Mouse (Mus musculus): ENCODE data around the gene Drap1.
A peak's percentile ranks its signal among the peaks of the same experiment; 100 is the strongest.
"Not testable (repeated sequence)": the region's sequence is repeated elsewhere in the genome, so short reads cannot be mapped to it uniquely, and the experiment has no call there.

The Drap1 gene

GRCm38 (mm10) chr19:5419630-5420029, 5.1 kb downstream of the Drap1 start:
- no peak for DNase-seq

GRCm38 (mm10) chr19:5418750-5419466, 5.9 kb downstream of the Drap1 start:
- no peak for DNase-seq

DNA sequence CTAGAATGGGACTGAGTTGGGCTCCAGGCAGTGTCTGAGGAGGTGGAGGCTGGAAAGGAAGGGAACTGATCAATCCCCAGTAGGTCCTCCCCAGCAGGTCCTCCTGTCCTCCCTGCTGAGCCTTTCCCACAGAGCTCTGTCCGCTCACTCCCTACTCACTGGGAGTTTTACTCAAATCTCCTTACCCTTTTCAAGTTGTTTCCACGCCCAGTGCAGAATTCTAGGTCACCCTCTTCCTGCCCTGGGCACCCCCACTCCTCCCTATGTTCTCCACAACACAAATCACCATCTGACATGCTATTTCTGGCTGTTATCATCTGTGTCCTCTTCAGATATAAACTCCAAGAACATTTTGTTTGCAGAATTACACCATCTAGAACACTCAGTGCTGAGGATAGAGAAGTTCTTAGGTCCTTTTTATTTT, 10.2 kb downstream of the Drap1 start:
- peak; percentile 43 to 73 for DNase-seq

- no peak for DNase-seq
These were observed 10.9 kb downstream of the Drap1 start for GRCm38 (mm10) chr19:5413840-5414239.

DNA sequence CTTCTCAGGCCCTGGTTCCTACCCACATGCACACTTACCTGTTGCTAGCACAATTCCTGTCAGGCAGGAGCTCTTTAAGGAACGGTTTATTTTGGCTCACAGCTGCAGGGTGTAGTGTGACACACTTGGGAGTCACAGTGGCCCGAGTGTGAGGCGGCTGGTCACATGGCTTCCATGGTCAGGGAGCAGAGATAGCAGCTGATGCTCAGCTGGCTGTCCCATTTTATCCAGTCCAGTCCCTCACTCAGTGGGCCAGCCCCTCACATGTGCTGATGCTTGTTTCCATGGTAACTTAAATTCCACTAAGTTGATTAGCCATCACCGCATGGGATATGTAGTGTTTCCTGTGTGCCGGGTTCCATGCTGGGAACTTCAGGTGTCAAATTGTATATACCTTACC, 12.8 kb downstream of the Drap1 start:
- DNase-seq = peak in 1 of 2 experiments; percentile 57

DNA sequence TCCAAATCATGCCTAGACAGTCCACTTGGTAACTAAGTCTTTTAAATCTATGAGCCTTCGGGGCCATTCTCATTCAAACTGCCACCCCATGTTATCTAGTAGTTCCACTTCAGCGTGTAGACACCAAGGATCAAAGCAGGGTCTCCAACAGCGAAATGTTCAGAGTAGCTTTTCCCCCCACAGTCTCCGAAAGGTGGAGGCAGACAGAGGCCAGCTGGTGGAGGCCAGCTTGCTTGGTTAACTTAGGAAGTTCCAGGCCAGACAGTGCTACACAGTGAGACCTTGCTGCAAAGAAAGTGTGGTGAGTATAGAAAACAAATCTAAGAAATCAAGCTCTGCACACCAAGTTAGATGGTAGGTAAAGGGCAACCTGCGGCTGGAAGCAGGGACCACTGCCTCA, 14.1 kb downstream of the Drap1 start:
- DNase-seq = no peak

- no peak for DNase-seq
These were observed 15.7 kb downstream of the Drap1 start for GRCm38 (mm10) chr19:5409068-5409467.

- DNase-seq = peak; percentile 44 to 60
These were observed 16.4 kb downstream of the Drap1 start for GRCm38 (mm10) chr19:5408057-5409001.

- peak; percentile 81 to 82 for DNase-seq
These were observed 17.6 kb downstream of the Drap1 start for GRCm38 (mm10) chr19:5407133-5407532.

DNA sequence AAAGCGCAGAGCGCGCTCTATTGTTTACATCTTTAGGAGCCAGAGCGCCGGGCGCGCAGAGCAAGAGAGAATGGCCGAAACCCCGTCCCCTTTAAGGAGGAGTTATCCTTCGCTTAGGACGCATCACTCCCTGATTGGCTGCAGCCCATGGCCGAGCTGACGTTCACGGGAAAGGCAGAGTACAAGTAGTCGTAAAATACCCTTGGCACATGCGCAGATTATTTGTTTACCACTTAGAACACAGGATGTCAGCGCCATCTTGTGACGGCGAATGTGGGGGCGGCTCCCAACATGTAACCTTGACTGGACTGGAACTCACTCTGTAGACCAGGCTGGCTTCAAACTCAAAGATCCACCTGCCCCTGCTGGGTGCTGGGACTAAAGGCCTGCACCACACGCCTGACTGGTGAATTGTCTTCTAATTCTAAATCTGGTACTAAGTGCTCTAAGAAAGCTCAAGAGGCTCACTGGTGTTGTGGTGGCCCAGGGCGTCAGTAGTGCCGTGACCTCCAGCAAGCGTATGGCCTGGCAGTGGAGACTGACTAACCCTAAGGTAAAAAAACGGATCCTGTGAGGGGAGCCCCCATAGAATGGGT, 18.1 kb downstream of the Drap1 start:
- peak; percentile 60 to 75 for DNase-seq

- DNase-seq = no peak
These were observed 18.9 kb downstream of the Drap1 start for GRCm38 (mm10) chr19:5405924-5406323.

DNA sequence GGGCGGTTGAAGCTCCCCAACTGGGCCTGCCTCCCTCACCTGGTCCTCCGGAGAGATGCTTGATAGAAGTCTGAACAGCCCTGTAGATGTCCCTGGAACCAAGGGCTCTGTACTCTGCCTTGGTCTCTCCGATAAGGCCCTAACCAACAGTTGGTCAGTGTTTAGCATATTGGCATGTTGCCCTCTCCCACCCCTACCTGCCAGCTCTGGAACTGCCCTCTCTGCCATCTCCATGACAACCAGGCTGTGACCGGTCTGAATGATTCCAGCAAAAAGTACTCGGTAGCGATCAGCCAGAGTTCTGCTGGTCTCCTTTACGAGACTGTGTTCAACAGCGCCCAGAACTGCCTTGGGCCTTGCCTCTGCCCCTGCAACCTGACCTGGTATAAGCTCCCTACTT, 22.5 kb downstream of the Drap1 start, which contains the start of gene Tsga10ip:
Gene Tsga10ip, minus strand, starts transcription at position 234 of the 400 bp plus-strand sequence.
- no peak for DNase-seq

- DNase-seq = not testable (repeated sequence)
These were observed 23.7 kb downstream of the Drap1 start for GRCm38 (mm10) chr19:5401073-5401472.

GRCm38 (mm10) chr19:5395371-5395770, 29.4 kb downstream of the Drap1 start:
- no peak for DNase-seq

DNA sequence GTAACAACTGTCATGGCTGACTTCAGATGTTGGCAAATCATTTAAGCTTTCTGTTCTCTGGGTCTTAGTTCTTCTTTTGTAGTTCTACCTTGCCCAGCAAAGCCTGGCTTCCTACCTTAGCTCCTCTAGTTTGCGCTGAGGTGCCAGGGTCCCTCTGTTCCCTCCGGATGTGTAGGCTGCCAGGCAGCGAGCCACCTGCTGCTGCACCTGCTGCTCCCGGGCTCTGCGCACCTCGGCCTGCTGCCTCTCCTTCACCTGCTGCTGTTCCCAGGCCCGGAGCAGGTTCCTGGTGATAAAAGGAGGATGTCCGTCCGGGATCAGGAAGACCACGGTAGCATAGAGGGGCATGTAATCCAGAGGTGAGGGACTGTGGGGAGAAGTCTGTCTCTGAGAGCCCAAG, 30.6 kb downstream of the Drap1 start:
- no peak for DNase-seq

- DNase-seq = peak; percentile 78 to 87
These were observed 31.9 kb downstream of the Drap1 start for GRCm38 (mm10) chr19:5392892-5393291.

- no peak for DNase-seq
These were observed 34.4 kb downstream of the Drap1 start for GRCm38 (mm10) chr19:5390416-5390815.

DNA sequence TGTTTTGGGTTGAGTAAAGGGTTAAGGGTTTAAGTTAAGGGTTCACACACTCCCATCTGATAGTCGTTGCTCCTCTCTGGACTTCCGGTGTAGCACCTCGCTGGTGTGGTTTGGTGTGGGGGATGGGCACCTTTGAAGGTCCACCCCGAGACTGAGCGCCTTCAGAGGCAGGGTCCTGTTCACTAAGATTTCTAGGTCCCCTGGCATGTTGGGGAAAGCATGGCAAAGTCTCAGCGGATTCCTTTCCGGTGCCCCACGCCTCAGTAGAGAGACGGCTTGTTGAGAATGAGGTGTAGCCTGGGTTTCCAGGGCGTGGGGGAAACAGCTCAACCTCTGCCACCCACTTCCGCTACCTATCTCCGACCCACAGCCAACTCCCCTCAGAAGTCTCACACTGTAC, 35.1 kb downstream of the Drap1 start:
- DNase-seq = peak; percentile 37 to 55

GRCm38 (mm10) chr19:5388588-5389242, 36.1 kb downstream of the Drap1 start, which contains the start of gene Sart1:
Sart1 (minus strand) TSS chr19:5388703.
- DNase-seq = peak; percentile 97 to 99

- peak; percentile 35 to 73 for DNase-seq
These were observed 36.8 kb downstream of the Drap1 start for GRCm38 (mm10) chr19:5388011-5388441.

GRCm38 (mm10) chr19:5384715-5385114, 40.1 kb downstream of the Drap1 start:
- DNase-seq = no peak

GRCm38 (mm10) chr19:5383326-5383725, 41.5 kb downstream of the Drap1 start:
- DNase-seq = no peak

DNA sequence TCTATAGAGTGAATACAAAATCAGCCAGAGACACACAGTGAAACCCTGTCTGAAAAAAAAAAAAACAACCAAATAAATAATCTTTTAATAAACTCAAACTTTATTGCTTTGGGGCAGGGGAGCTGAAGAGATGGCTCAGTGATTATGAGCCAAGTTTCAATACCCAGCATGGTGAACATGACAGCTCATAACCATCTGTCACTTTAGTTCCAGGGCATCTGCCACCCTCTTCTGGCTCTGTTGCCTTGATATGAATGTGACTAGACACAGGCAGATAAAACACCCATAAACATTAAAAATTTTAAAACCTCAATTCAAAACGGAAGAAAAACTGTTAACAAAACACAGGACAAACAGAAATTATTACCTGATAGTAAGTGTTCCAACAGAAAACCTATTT, 47.3 kb downstream of the Drap1 start:
- DNase-seq = no peak
